Mouse (Mus musculus) large intestine, adult 2 months (tissue): ENCODE measurements around the gene Ppard. TPM values are rescaled to one million over a fixed set of nuclear protein-coding genes. Genes with fewer than 3 reads are reported as not detected.

Experiments
- DNase-seq: peaks from one replicate; pipeline ENCODE4 v3.0.0-alpha.2; 2012; ENCODE audit warnings: low read depth, low spot score
- WGBS: fragments of 180-500 bp; shearing (Covaris S2); methylation state at CpG from one replicate; pipeline ENCODE4 v1.1.7; 2018; 5-methylcytosine and 5-hydroxymethylcytosine counted together
- polyA plus RNA-seq: library from polyadenylated mRNA; depleted of rRNA; stranded (reverse); fragments of >200 nt; gene quantifications from 2 replicates; pipeline ENCODE4 v1.2.3, GENCODE M21; 2012

The Ppard gene
- polyA plus RNA-seq, 1 experiment: 139 TPM

GRCm38 (mm10) chr17:28279236-28279635 lies 46.7 kb downstream of the Ppard start:
- WGBS: 31% methylated on average over 4 of the region's 4 CpGs
- no peak for DNase-seq

- DNase-seq: no peak
These were observed 47.4 kb downstream of the Ppard start for GRCm38 (mm10) chr17:28279780-28280422.

GRCm38 (mm10) chr17:28280423-28280800 lies 47.9 kb downstream of the Ppard start:
- DNase-seq: no peak
- WGBS: 37% methylated on average over 7 of the region's 7 CpGs

More at GRCm38 (mm10) chr17:28279780-28280422, 47.4 kb downstream of the Ppard start:
- 24% methylated on average over 15 of the region's 15 CpGs for WGBS

GRCm38 (mm10) chr17:28280831-28281377 lies 48.4 kb downstream of the Ppard start:
- DNase-seq: no peak
- 17% methylated on average over 5 of the region's 5 CpGs for WGBS

- DNase-seq: no peak
- 67% methylated on average over 7 of the region's 7 CpGs for WGBS
These were observed 49.5 kb downstream of the Ppard start for GRCm38 (mm10) chr17:28281866-28282441.

GRCm38 (mm10) chr17:28283199-28283598 lies 50.7 kb downstream of the Ppard start:
- no peak for DNase-seq
- 36% methylated on average over 10 of the region's 10 CpGs for WGBS

GRCm38 (mm10) chr17:28286133-28286532 lies 53.6 kb downstream of the Ppard start:
- WGBS: 80% methylated on average over 10 of the region's 10 CpGs
- DNase-seq: no peak

- DNase-seq: no peak
- WGBS: 38% methylated on average over 5 of the region's 5 CpGs
These were observed 54.5 kb downstream of the Ppard start for GRCm38 (mm10) chr17:28286964-28287363.

GRCm38 (mm10) chr17:28287578-28287977 lies 55.1 kb downstream of the Ppard start:
- WGBS: 16% methylated on average over 8 of the region's 8 CpGs

GRCm38 (mm10) chr17:28287980-28288379 lies 55.5 kb downstream of the Ppard start:
- no peak for DNase-seq

More at GRCm38 (mm10) chr17:28287578-28287977, 55.1 kb downstream of the Ppard start:
- DNase-seq: peak; percentile 92

GRCm38 (mm10) chr17:28290262-28290661 lies 57.8 kb downstream of the Ppard start:
- no peak for DNase-seq
- 16% methylated on average over 3 of the region's 3 CpGs for WGBS

More at GRCm38 (mm10) chr17:28287980-28288379, 55.5 kb downstream of the Ppard start:
- 26% methylated on average over 5 of the region's 5 CpGs for WGBS

GRCm38 (mm10) chr17:28290671-28291070 lies 58.2 kb downstream of the Ppard start:
- no peak for DNase-seq
- 47% methylated on average over 11 of the region's 11 CpGs for WGBS

- DNase-seq: no peak
- 81% methylated on average over 7 of the region's 7 CpGs for WGBS
These were observed 58.8 kb downstream of the Ppard start for GRCm38 (mm10) chr17:28291346-28291745.

- 71% methylated on average over 4 of the region's 4 CpGs for WGBS
- DNase-seq: no peak
These were observed 61.2 kb downstream of the Ppard start for GRCm38 (mm10) chr17:28293716-28294115.

- no peak for DNase-seq
- WGBS: 75% methylated on average over 17 of the region's 17 CpGs
These were observed 62.2 kb downstream of the Ppard start for GRCm38 (mm10) chr17:28294449-28295333.

- 94% methylated on average over 17 of the region's 17 CpGs for whole genome bisulfite sequencing
These were observed 66.4 kb downstream of the Ppard start for GRCm38 (mm10) chr17:28298888-28299287.

GRCm38 (mm10) chr17:28299669-28300320 lies 67.3 kb downstream of the Ppard start:
- WGBS: 78% methylated on average over 11 of the region's 11 CpGs
- no peak for DNase-seq

More at GRCm38 (mm10) chr17:28298888-28299287, 66.4 kb downstream of the Ppard start:
- DNase-seq: no peak

GRCm38 (mm10) chr17:28300323-28300722 lies 67.8 kb downstream of the Ppard start:
- DNase-seq: no peak
- 82% methylated on average over 9 of the region's 9 CpGs for WGBS

GRCm38 (mm10) chr17:28300850-28301249 lies 68.3 kb downstream of the Ppard start:
- 69% methylated on average over 3 of the region's 3 CpGs for WGBS
- DNase-seq: no peak

- no peak for DNase-seq
- WGBS: 57% methylated on average over 10 of the region's 10 CpGs
These were observed 72.7 kb downstream of the Ppard start for GRCm38 (mm10) chr17:28305172-28305571.
